Mouse (Mus musculus) ES-Bruce4 (cell line): Measurements from ENCODE around the gene Cdpf1.

Experiments
- CTCF ChIP-seq: IDR thresholded peaks from one replicate; pipeline ENCODE4 v1.8.1; 2011; ENCODE audit warnings: low read depth, low read length
- POLR2A ChIP-seq: IDR thresholded peaks from one replicate; pipeline ENCODE4 v1.8.1; 2011; ENCODE audit warnings: low read length; ENCODE audit not compliant: insufficient read depth

DNA sequence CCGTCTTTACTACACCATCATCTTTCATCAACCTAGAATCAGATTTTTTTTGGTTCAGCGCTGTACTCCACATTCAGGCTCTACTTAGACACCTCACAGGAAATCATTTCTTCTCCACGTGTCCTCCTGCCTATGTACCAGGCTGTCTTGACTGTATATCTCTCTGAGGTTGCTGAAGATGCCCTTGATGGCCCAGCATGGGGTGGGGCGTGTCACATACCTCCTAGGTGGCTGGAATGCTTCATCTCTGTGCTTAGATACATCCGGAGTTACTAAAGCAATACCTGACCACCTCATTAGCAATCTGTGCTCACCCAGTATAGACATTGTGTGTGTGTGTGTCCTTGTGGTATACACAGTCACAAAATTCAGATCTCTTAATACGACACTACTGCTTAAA, 16.0 kb downstream of the Cdpf1 start:
- TF ChIP-seq CTCF (no peak), POLR2A (no peak)
